Mouse (Mus musculus) midbrain, embryonic 14.5 days (tissue): ENCODE measurements at regions not wholly inside any gene's neighbourhood (a gene's known extent, or its start where the extent isn't known, plus 50 kb on each side); places are given as distances from the start of the nearest gene placed in this dataset.

ENCODE experiments used
- ATAC-seq: fragments of 200-750 bp; cut with Nextera tagmentation; 2 replicates; pipeline ENCODE4 v1.8.0; 2017; ENCODE audit warnings: moderate number of reproducible peaks, moderate library complexity; ENCODE audit not compliant: low FRiP score, low TSS enrichment
- DNase-seq: peaks from one replicate; pipeline ENCODE4 v3.0.0-alpha.2; 2015
- H3K27ac ChIP-seq: fragments of 300-500 bp; sonication (generic); replicated peaks from 2 replicates; pipeline ENCODE4 v1.5.1; 2014; ENCODE audit warnings: mild to moderate bottlenecking, low read depth, low read length, moderate library complexity
- H3K27me3 ChIP-seq: fragments of 300-500 bp; sonication (generic); 2 replicates; pipeline ENCODE4 v1.6.1; 2014; ENCODE audit warnings: low read length, control low read depth, mixed read lengths; ENCODE audit not compliant: control insufficient read depth, insufficient read depth
- H3K36me3 ChIP-seq: fragments of 300-500 bp; sonication (generic); 2 replicates; pipeline ENCODE4 v1.6.1; 2014; ENCODE audit warnings: low read length, control low read depth; ENCODE audit not compliant: control insufficient read depth, insufficient read depth
- H3K4me1 ChIP-seq: fragments of 300-500 bp; sonication (generic); 2 replicates; pipeline ENCODE4 v1.6.1; 2014; ENCODE audit warnings: mild to moderate bottlenecking, antibody characterized with exemption, low read length, control low read depth; ENCODE audit not compliant: control insufficient read depth, insufficient read depth
- H3K4me2 ChIP-seq: fragments of 300-500 bp; sonication (generic); 2 replicates; pipeline ENCODE4 v1.6.1; 2014; ENCODE audit warnings: mild to moderate bottlenecking, low read length, moderate library complexity
- H3K4me3 ChIP-seq: fragments of 300-500 bp; sonication (generic); replicated peaks from 2 replicates; pipeline ENCODE4 v1.5.1; 2014; ENCODE audit warnings: low read depth, low read length
- H3K9ac ChIP-seq: fragments of 300-500 bp; sonication (generic); replicated peaks from 2 replicates; pipeline ENCODE4 v1.6.1; 2014; ENCODE audit warnings: mild to moderate bottlenecking, low read length, moderate library complexity
- H3K9me3 ChIP-seq: fragments of 300-500 bp; sonication (generic); 2 replicates; pipeline ENCODE4 v1.6.1; 2016; ENCODE audit warnings: low read length, control low read depth, mixed read lengths; ENCODE audit not compliant: control insufficient read depth
- WGBS: fragments of 180-500 bp; shearing (Covaris S2); extraction: QIAGEN DNeasy Blood & Tissue Kit; methylation state at CpG from one replicate; pipeline ENCODE4 v1.1.7; 2014; 5-methylcytosine and 5-hydroxymethylcytosine counted together

DNA sequence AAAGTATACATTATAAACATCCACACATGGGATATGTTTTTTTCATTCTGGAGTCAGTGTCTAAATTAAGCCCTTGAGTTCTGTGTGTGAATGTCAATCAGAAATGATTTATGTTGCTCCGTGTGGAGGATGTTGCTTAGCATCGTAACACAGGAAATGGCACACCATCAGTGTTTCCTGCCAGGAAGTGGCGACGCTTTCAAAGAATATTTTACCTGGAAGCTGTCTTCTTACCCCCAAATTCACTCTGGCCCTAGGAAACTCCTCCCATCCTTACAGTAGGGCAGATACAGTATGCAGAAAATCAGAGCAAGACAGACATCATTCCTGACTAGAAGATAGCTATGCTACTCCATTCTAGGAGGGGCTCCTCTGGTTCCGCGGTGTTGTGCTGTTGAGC, 145.1 kb upstream of the L3mbtl3 start:
- DNase-seq: no peak
- Histone ChIP-seq H3K36me3 (no peaks in the 10 kb centered on the region), H3K9ac (no peak overlapping the region), H3K4me2 (no peak overlapping the region), H3K9me3 (no peaks in the 10 kb centered on the region), H3K27ac (no peak overlapping the region), H3K27me3 (no peaks in the 10 kb centered on the region), H3K4me3 (no peak overlapping the region), H3K4me1 (no peaks in the 10 kb centered on the region)
- ATAC-seq: no peak
- WGBS: 86% methylated on average over 6 of the region's 6 CpGs

DNA sequence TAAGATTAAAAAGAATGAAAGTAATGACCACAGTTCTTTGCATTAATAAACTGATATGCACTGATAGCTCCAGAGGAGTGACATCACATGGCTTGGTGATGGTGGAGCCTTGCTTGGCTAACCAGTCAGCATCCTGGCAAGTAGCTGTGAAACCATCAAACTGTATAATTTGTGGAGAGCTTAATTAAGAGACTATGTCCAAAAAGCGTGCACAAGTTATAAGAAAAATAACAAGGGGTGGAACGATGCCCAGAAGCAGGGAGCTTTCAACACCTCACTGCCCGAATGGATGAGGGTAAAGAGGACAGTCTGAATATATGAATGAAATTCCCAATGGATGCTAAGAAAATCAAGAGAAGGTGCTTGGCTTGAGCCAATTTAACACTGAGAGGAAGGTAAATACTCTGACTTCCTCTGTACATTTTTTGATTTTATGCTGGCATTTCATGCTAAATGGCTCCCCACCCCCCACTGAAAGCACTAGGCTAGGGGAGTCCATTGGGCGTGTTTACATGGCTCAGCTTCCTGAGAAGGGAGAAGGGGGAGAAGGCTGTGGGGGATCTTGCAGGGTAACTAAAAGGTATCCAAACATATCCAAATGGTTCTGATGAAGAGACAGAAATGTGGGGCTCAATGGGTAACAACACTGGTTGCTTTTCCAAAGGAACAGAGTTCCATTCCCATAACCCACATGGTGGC, 150.2 kb upstream of the L3mbtl3 start:
- ATAC-seq (no peak), DNase-seq (no peak)
- Histone ChIP-seq H3K9me3 (no peaks in the 10 kb centered on the region), H3K9ac (no peak overlapping the region), H3K4me2 (no peak overlapping the region), H3K27ac (no peak overlapping the region), H3K36me3 (no peaks in the 10 kb centered on the region), H3K4me3 (no peak overlapping the region), H3K27me3 (no peaks in the 10 kb centered on the region), H3K4me1 (no peaks in the 10 kb centered on the region)
- 82% methylated on average over 4 of the region's 4 CpGs for WGBS

DNA sequence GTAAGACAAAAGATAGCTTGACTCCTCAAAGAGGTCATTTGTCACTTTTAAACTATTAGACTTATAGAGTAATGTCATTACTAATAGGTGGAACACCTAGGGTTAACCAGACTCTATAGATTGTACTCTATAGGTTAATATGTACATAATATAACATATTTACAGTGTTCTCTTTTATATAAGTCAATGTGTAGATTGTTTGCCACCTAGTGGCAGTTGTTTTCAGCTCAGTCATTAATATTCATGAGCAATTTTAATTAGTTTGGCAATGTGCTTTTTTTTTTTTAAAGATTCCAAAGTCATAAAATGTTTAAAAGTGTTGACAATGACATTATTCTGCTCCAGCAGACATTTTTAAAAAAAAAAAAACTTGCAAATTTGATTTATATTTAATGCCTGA, 164.4 kb upstream of the L3mbtl3 start:
- H3K27ac ChIP-seq: no peak overlapping the region
- no peaks in the 10 kb centered on the region for H3K36me3 ChIP-seq
- no peak overlapping the region for H3K4me2 ChIP-seq
- ATAC-seq (no peak), DNase-seq (peak; percentile 61)
- no peaks in the 10 kb centered on the region for H3K27me3 ChIP-seq
- H3K4me3 ChIP-seq: no peak overlapping the region
- H3K9ac ChIP-seq: no peak overlapping the region
- no peaks in the 10 kb centered on the region for H3K9me3 ChIP-seq
- no peaks in the 10 kb centered on the region for H3K4me1 ChIP-seq

DNA sequence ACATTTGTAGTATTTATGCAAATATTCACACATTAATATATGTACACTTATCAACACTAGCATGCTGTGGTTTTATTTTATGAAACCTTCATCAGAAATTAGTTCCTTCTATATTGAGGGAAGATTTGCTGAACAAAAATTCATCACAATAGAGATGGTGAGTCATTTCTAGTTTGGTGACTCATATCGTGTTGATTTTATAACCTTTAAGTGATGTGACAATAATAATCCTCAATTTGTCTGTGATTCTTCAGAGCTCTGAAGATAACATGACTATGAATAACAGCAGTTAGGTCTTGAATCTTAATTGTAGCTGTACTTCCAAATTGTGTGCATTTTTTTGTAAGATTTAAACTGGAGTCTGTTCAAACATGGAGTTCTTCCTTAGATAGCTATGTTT, 168.3 kb upstream of the L3mbtl3 start:
- Histone ChIP-seq H3K27me3 (no peaks in the 10 kb centered on the region), H3K9ac (no peak overlapping the region), H3K27ac (no peak overlapping the region), H3K4me1 (no peaks in the 10 kb centered on the region), H3K36me3 (no peaks in the 10 kb centered on the region), H3K4me2 (no peak overlapping the region), H3K9me3 (no peaks in the 10 kb centered on the region), H3K4me3 (no peak overlapping the region)
- ATAC-seq (no peak), DNase-seq (no peak)
- 91% methylated on average over 1 of the region's 1 CpGs for WGBS

DNA sequence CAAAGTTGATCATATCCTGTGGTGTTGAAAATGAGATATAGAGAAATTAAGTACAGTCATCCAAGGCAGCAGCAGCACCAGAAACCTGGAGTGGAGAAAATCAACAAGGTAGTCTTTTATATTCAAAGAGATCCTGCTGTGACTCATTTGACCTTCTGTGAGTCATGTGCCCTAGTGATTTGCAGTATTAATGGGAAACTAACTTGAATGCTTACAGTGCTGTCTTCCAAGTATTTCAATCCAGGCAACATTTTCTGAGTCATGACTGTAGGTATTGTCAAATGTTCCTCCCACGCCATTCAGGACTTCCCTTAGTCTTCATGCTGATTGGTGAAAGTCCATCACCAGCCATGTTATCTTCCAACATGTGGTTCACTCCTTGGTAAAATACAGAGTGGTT, 169.0 kb upstream of the L3mbtl3 start:
- ATAC-seq: no peak
- Histone ChIP-seq H3K9me3 (no peaks in the 10 kb centered on the region), H3K9ac (no peak overlapping the region), H3K27ac (no peak overlapping the region), H3K27me3 (no peaks in the 10 kb centered on the region), H3K4me3 (no peak overlapping the region), H3K4me1 (no peaks in the 10 kb centered on the region), H3K4me2 (no peak overlapping the region), H3K36me3 (no peaks in the 10 kb centered on the region)
- 80% methylated on average over 1 of the region's 1 CpGs for WGBS
- DNase-seq: no peak

DNA sequence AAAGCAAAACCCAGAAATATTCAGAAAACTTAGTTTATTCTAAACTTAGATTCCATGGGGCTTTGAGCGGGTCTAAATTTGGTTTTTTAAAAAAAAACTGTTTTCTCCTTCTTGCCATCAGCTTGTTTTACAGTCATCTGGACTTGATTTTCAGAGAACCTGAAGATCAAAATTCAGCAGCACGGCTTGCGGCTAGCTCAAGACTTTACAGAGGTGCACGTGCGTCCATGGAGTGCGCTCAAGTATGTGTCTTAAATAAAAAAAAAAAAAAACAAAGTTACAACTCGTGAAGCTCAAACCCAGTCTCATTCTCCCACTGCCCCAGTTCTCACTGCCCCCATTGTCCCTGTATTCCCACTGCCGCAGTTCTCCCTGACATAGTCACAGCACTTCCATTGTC, 180.5 kb upstream of the L3mbtl3 start:
- Histone ChIP-seq H3K4me3 (no peak overlapping the region), H3K4me2 (no peak overlapping the region), H3K9me3 (no peaks in the 10 kb centered on the region), H3K27me3 (no peaks in the 10 kb centered on the region), H3K4me1 (no peaks in the 10 kb centered on the region), H3K27ac (no peak overlapping the region), H3K36me3 (no peaks in the 10 kb centered on the region), H3K9ac (no peak overlapping the region)
- WGBS: 80% methylated on average over 8 of the region's 8 CpGs
- DNase-seq (no peak), ATAC-seq (no peak)

DNA sequence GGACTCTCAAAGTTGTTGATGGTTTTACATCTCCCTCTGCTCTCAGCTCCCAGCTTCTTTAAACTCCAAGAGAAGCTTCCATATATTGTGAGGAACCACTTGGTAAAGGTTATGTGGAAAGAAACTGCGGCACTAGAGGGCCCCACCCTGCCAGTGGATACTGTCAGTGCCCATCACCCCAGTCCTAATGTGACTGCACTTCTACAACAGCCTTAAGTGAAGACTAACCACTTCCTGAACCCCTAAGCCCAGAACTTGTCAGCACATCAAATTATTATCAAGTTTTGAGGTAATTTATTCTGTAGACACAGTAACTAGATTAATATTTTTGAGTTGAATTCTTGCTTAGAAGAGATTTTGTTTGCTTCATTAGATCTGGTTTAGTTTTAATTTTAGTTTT, 182.3 kb upstream of the L3mbtl3 start:
- Histone ChIP-seq H3K4me1 (no peaks in the 10 kb centered on the region), H3K4me2 (no peak overlapping the region), H3K27me3 (no peaks in the 10 kb centered on the region), H3K4me3 (no peak overlapping the region), H3K36me3 (no peaks in the 10 kb centered on the region), H3K9ac (no peak overlapping the region), H3K9me3 (no peaks in the 10 kb centered on the region), H3K27ac (no peak overlapping the region)
- ATAC-seq (no peak), DNase-seq (no peak)
- 53% methylated on average over 1 of the region's 1 CpGs for WGBS

DNA sequence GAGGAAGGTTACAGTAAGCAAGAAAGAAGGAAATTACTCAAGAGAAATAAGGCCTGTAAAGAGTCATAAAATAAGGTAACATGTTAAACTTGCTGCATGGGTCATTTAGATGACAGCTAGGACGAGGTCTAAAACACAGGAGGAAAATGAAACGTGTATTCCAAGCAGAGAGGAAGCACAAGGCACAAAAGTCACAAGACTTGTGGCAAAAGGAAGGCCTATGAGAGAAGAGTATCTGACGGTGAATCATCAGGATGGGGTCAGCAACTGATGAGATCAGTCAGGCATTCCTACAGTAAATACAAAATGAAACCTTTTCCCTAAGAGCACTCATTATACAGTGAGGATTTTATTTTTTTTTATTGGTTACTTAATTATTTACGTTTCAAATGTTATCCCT, 183.6 kb upstream of the L3mbtl3 start:
- Histone ChIP-seq H3K4me1 (no peaks in the 10 kb centered on the region), H3K27me3 (no peaks in the 10 kb centered on the region), H3K9ac (no peak overlapping the region), H3K36me3 (no peaks in the 10 kb centered on the region), H3K27ac (no peak overlapping the region), H3K4me2 (no peak overlapping the region), H3K4me3 (no peak overlapping the region), H3K9me3 (no peaks in the 10 kb centered on the region)
- ATAC-seq (no peak), DNase-seq (no peak)
- 90% methylated on average over 4 of the region's 4 CpGs for WGBS

DNA sequence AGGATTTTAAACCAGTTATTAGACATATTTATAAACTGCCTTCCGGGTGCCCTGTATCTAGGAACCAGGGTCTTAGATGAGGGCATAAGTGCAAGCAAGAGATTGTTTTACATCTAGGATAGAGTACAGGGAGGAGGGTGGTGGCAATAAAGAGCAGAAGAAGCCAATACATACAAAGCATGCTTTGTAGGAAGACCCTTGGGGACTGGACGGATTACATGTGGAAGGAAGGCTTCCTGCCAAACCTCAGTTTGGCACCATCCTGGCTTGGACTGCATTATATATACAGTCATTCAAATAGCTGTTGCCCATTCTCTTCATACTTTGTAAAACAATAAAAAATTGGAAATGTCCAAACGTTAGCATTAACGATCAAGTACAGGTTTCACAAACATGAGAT, 184.7 kb upstream of the L3mbtl3 start:
- H3K36me3 ChIP-seq: no peaks in the 10 kb centered on the region
- 90% methylated on average over 4 of the region's 4 CpGs for WGBS
- no peaks in the 10 kb centered on the region for H3K9me3 ChIP-seq
- ATAC-seq (no peak; the same call in 1 of the 2 replicates), DNase-seq (peak; percentile 26)
- no peaks in the 10 kb centered on the region for H3K4me1 ChIP-seq
- H3K4me2 ChIP-seq: no peak overlapping the region
- H3K27me3 ChIP-seq: no peaks in the 10 kb centered on the region
- no peak overlapping the region for H3K4me3 ChIP-seq
- no peak overlapping the region for H3K27ac ChIP-seq
- H3K9ac ChIP-seq: no peak overlapping the region
